Mouse (Mus musculus): ENCODE results near the gene Kdm6b. TPM values are rescaled to one million over a fixed set of nuclear protein-coding genes. Genes with fewer than 3 reads are reported as not detected.

Kdm6b gene
- total and polyA plus RNA-seq, 3 experiments = 4.8 to 145 (median 111) TPM

GRCm38 (mm10) chr11:69407724-69408004 lies 5.8 kb downstream of the Kdm6b start:
- H3K4me3 ChIP-seq (ENCODE audit: low read depth, low read length) = peak overlapping the region; percentile 82; the same call in 1 of the 2 replicates
- H3K4me1 ChIP-seq (ENCODE audit: insufficient read depth, low read depth, low read length) = peaks cover 70% of the 10 kb centered on the region
- H3K27me3 ChIP-seq (ENCODE audit: insufficient read depth, low read length) = no peaks in the 10 kb centered on the region
- peaks cover 72% of the 10 kb centered on the region for H3K36me3 ChIP-seq (replicated peaks)
- ATAC-seq (ENCODE audit: extremely low read depth, insufficient number of reproducible peaks, low FRiP score, poor library complexity, severe bottlenecking) = no peak
- H3K9me3 ChIP-seq (replicated peaks) = no peaks in the 10 kb centered on the region
- no peak for DNase-seq (ENCODE audit: low spot score)
- TF ChIP-seq TAL1 (conservative IDR thresholded peaks at IDR 0.05; ENCODE audit: low read depth, low read length) (no peak), CTCF (IDR thresholded peaks at IDR 0.05; ENCODE audit: low read depth, low read length) (no peak), GATA1 (IDR thresholded peaks at IDR 0.05; ENCODE audit: borderline replicate concordance, low read length) (no peak), GATA2 (IDR thresholded peaks at IDR 0.05; ENCODE audit: borderline replicate concordance, low read depth, low read length) (no peak), POLR2AphosphoS5 (IDR thresholded peaks at IDR 0.05; ENCODE audit: insufficient replicate concordance, low read depth, low read length) (no peak)

- ATAC-seq (ENCODE audit: extremely low read depth, insufficient number of reproducible peaks, low FRiP score, poor library complexity, severe bottlenecking) (no peak), DNase-seq (ENCODE audit: low spot score) (no peak)
- Histone ChIP-seq H3K4me3 (ENCODE audit: low read depth, low read length) (no peak overlapping the region; the same call in 1 of the 2 replicates), H3K27me3 (ENCODE audit: insufficient read depth, low read length) (no peaks in the 10 kb centered on the region), H3K9me3 (replicated peaks) (no peaks in the 10 kb centered on the region), H3K4me1 (ENCODE audit: insufficient read depth, low read depth, low read length) (peaks cover 66% of the 10 kb centered on the region), H3K36me3 (replicated peaks) (peaks cover 71% of the 10 kb centered on the region)
- TF ChIP-seq CTCF (IDR thresholded peaks at IDR 0.05; ENCODE audit: low read depth, low read length) (no peak), GATA1 (IDR thresholded peaks at IDR 0.05; ENCODE audit: borderline replicate concordance, low read length) (no peak), TAL1 (conservative IDR thresholded peaks at IDR 0.05; ENCODE audit: low read depth, low read length) (no peak), POLR2AphosphoS5 (IDR thresholded peaks at IDR 0.05; ENCODE audit: insufficient replicate concordance, low read depth, low read length) (no peak), GATA2 (IDR thresholded peaks at IDR 0.05; ENCODE audit: borderline replicate concordance, low read depth, low read length) (no peak)
These were observed 6.4 kb downstream of the Kdm6b start for GRCm38 (mm10) chr11:69406867-69407723.

- no peak for ATAC-seq (ENCODE audit: extremely low read depth, insufficient number of reproducible peaks, low FRiP score, poor library complexity, severe bottlenecking)
- peaks cover 70% of the 10 kb centered on the region for H3K4me1 ChIP-seq (ENCODE audit: insufficient read depth, low read depth, low read length)
- peaks cover 72% of the 10 kb centered on the region for H3K36me3 ChIP-seq (replicated peaks)
- DNase-seq (ENCODE audit: low spot score) = no peak
- peaks cover 3% of the 10 kb centered on the region; the same call in 1 of the 2 replicates for H3K9me3 ChIP-seq (replicated peaks)
- TF ChIP-seq CTCF (IDR thresholded peaks at IDR 0.05; ENCODE audit: low read depth, low read length) (no peak), TAL1 (conservative IDR thresholded peaks at IDR 0.05; ENCODE audit: low read depth, low read length) (no peak), GATA1 (IDR thresholded peaks at IDR 0.05; ENCODE audit: borderline replicate concordance, low read length) (no peak), GATA2 (IDR thresholded peaks at IDR 0.05; ENCODE audit: borderline replicate concordance, low read depth, low read length) (no peak), POLR2AphosphoS5 (IDR thresholded peaks at IDR 0.05; ENCODE audit: insufficient replicate concordance, low read depth, low read length) (no peak)
- H3K27me3 ChIP-seq (ENCODE audit: insufficient read depth, low read length) = no peaks in the 10 kb centered on the region
- H3K4me3 ChIP-seq (ENCODE audit: low read depth, low read length) = no peak overlapping the region
These were observed 7.2 kb downstream of the Kdm6b start for GRCm38 (mm10) chr11:69406282-69406681.

- Histone ChIP-seq H3K4me3 (ENCODE audit: low read depth, low read length) (no peak overlapping the region), H3K27me3 (ENCODE audit: insufficient read depth, low read length) (no peaks in the 10 kb centered on the region), H3K9me3 (replicated peaks) (peaks cover 5% of the 10 kb centered on the region; the same call in 1 of the 2 replicates), H3K4me1 (ENCODE audit: insufficient read depth, low read depth, low read length) (peaks cover 72% of the 10 kb centered on the region), H3K36me3 (replicated peaks) (peaks cover 78% of the 10 kb centered on the region)
- DNase-seq (ENCODE audit: low spot score) (no peak), ATAC-seq (ENCODE audit: extremely low read depth, insufficient number of reproducible peaks, low FRiP score, poor library complexity, severe bottlenecking) (no peak)
- TF ChIP-seq TAL1 (conservative IDR thresholded peaks at IDR 0.05; ENCODE audit: low read depth, low read length) (no peak), POLR2AphosphoS5 (IDR thresholded peaks at IDR 0.05; ENCODE audit: insufficient replicate concordance, low read depth, low read length) (no peak), GATA2 (IDR thresholded peaks at IDR 0.05; ENCODE audit: borderline replicate concordance, low read depth, low read length) (no peak), GATA1 (IDR thresholded peaks at IDR 0.05; ENCODE audit: borderline replicate concordance, low read length) (no peak), CTCF (IDR thresholded peaks at IDR 0.05; ENCODE audit: low read depth, low read length) (no peak)
These were observed 7.9 kb downstream of the Kdm6b start for GRCm38 (mm10) chr11:69405397-69406200.

- no peak for ATAC-seq (ENCODE audit: extremely low read depth, insufficient number of reproducible peaks, low FRiP score, poor library complexity, severe bottlenecking)
- no peak overlapping the region; the same call in 1 of the 2 replicates for H3K4me3 ChIP-seq (ENCODE audit: low read depth, low read length)
- TF ChIP-seq GATA2 (IDR thresholded peaks at IDR 0.05; ENCODE audit: borderline replicate concordance, low read depth, low read length) (no peak), TAL1 (conservative IDR thresholded peaks at IDR 0.05; ENCODE audit: low read depth, low read length) (no peak), POLR2AphosphoS5 (IDR thresholded peaks at IDR 0.05; ENCODE audit: insufficient replicate concordance, low read depth, low read length) (no peak), GATA1 (IDR thresholded peaks at IDR 0.05; ENCODE audit: borderline replicate concordance, low read length) (no peak)
- no peaks in the 10 kb centered on the region for H3K27me3 ChIP-seq (ENCODE audit: insufficient read depth, low read length)
- H3K36me3 ChIP-seq (replicated peaks) = peaks cover 86% of the 10 kb centered on the region
- no peak for DNase-seq (ENCODE audit: low spot score)
- peaks cover 70% of the 10 kb centered on the region for H3K4me1 ChIP-seq (ENCODE audit: insufficient read depth, low read depth, low read length)
- H3K9me3 ChIP-seq (replicated peaks) = peaks cover 7% of the 10 kb centered on the region
These were observed 8.7 kb downstream of the Kdm6b start for GRCm38 (mm10) chr11:69404595-69405396.
